Mouse (Mus musculus): ENCODE data around the gene Ccdc33. TPM values are rescaled to one million over a fixed set of nuclear protein-coding genes. Genes with fewer than 3 reads are reported as not detected.

The Ccdc33 gene
- total and polyA plus RNA-seq, 3 experiments = 0.05 TPM; not detected in 2

- H3K36me3 ChIP-seq (replicated peaks) = no peaks in the 10 kb centered on the region
- H3K4me3 ChIP-seq (ENCODE audit: low read depth, low read length) = no peak overlapping the region
- ATAC-seq (ENCODE audit: extremely low read depth, insufficient number of reproducible peaks, low FRiP score, poor library complexity, severe bottlenecking) = peak; percentile 15; the same call in 1 of the 2 replicates
- H3K27me3 ChIP-seq (ENCODE audit: insufficient read depth, low read length) = peaks cover 5% of the 10 kb centered on the region; the same call in 1 of the 2 replicates
- no peak for TF ChIP-seq GATA2 (IDR thresholded peaks at IDR 0.05; ENCODE audit: borderline replicate concordance, low read depth, low read length)
- no peak for TF ChIP-seq TAL1 (conservative IDR thresholded peaks at IDR 0.05; ENCODE audit: low read depth, low read length)
- no peak for TF ChIP-seq CTCF (IDR thresholded peaks at IDR 0.05; ENCODE audit: low read depth, low read length)
- TF ChIP-seq GATA1 (IDR thresholded peaks at IDR 0.05; ENCODE audit: borderline replicate concordance, low read length) = no peak
- TF ChIP-seq POLR2AphosphoS5 (IDR thresholded peaks at IDR 0.05; ENCODE audit: insufficient replicate concordance, low read depth, low read length) = no peak
- DNase-seq (ENCODE audit: low spot score) = peak; percentile 59
- no peaks in the 10 kb centered on the region for H3K9me3 ChIP-seq (replicated peaks)
- no peaks in the 10 kb centered on the region; the same call in 1 of the 2 replicates for H3K4me1 ChIP-seq (ENCODE audit: insufficient read depth, low read depth, low read length)
These were observed 57.7 kb downstream of the Ccdc33 start for GRCm38 (mm10) chr9:58060677-58061667.

- H3K9me3 ChIP-seq (replicated peaks) = no peaks in the 10 kb centered on the region
- TF ChIP-seq TAL1 (conservative IDR thresholded peaks at IDR 0.05; ENCODE audit: low read depth, low read length) (no peak), CTCF (IDR thresholded peaks at IDR 0.05; ENCODE audit: low read depth, low read length) (no peak), GATA2 (IDR thresholded peaks at IDR 0.05; ENCODE audit: borderline replicate concordance, low read depth, low read length) (no peak)
- no peak for ATAC-seq (ENCODE audit: extremely low read depth, insufficient number of reproducible peaks, low FRiP score, poor library complexity, severe bottlenecking)
- H3K4me3 ChIP-seq (ENCODE audit: low read depth, low read length) = no peak overlapping the region
- H3K36me3 ChIP-seq (replicated peaks) = no peaks in the 10 kb centered on the region
- no peaks in the 10 kb centered on the region; the same call in 1 of the 2 replicates for H3K4me1 ChIP-seq (ENCODE audit: insufficient read depth, low read depth, low read length)
- DNase-seq (ENCODE audit: low spot score) = no peak
- peaks cover 9% of the 10 kb centered on the region; the same call in 1 of the 2 replicates for H3K27me3 ChIP-seq (ENCODE audit: insufficient read depth, low read length)
These were observed 58.7 kb downstream of the Ccdc33 start for GRCm38 (mm10) chr9:58059920-58060319.

GRCm38 (mm10) chr9:58055666-58056065 is 63.0 kb downstream of the Ccdc33 start:
- Histone ChIP-seq H3K36me3 (replicated peaks) (no peaks in the 10 kb centered on the region), H3K4me1 (ENCODE audit: insufficient read depth, low read depth, low read length) (no peaks in the 10 kb centered on the region), H3K27me3 (ENCODE audit: insufficient read depth, low read length) (peaks cover 8% of the 10 kb centered on the region; the same call in 1 of the 2 replicates), H3K4me3 (ENCODE audit: low read depth, low read length) (no peak overlapping the region), H3K9me3 (replicated peaks) (no peaks in the 10 kb centered on the region)
- DNase-seq (ENCODE audit: low spot score) (no peak), ATAC-seq (ENCODE audit: extremely low read depth, insufficient number of reproducible peaks, low FRiP score, poor library complexity, severe bottlenecking) (no peak)
- no peak for TF ChIP-seq TAL1 (conservative IDR thresholded peaks at IDR 0.05; ENCODE audit: low read depth, low read length)
- TF ChIP-seq CTCF (IDR thresholded peaks at IDR 0.05; ENCODE audit: low read depth, low read length) = no peak
- no peak for TF ChIP-seq GATA2 (IDR thresholded peaks at IDR 0.05; ENCODE audit: borderline replicate concordance, low read depth, low read length)
- no peak for TF ChIP-seq GATA1 (IDR thresholded peaks at IDR 0.05; ENCODE audit: borderline replicate concordance, low read length)
- TF ChIP-seq POLR2AphosphoS5 (IDR thresholded peaks at IDR 0.05; ENCODE audit: insufficient replicate concordance, low read depth, low read length) = no peak

DNA sequence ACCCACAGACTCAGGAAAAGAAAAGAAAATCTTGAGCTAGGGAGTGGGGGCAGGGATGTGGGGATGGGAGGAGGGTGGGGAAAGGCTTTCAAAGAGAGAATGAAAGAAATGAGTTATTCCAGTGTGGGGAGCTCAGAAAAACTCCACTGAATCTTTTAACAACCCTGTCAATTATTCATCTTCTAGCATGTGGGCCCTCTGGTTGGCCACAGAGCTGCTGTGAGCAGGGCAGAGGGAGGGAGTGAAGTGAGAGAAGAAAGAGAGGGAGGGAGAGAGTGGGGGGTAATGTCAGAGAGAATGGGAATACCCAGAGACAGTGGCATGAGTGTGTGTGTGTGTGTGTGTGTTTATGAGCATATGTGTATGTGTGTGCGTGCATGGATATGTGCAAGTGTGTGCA is 64.6 kb downstream of the Ccdc33 start:
- ATAC-seq (ENCODE audit: extremely low read depth, insufficient number of reproducible peaks, low FRiP score, poor library complexity, severe bottlenecking) (no peak), DNase-seq (ENCODE audit: low spot score) (no peak)
- no peaks in the 10 kb centered on the region for H3K4me1 ChIP-seq (ENCODE audit: insufficient read depth, low read depth, low read length)
- TF ChIP-seq GATA1 (IDR thresholded peaks at IDR 0.05; ENCODE audit: borderline replicate concordance, low read length) (no peak), TAL1 (conservative IDR thresholded peaks at IDR 0.05; ENCODE audit: low read depth, low read length) (no peak), GATA2 (IDR thresholded peaks at IDR 0.05; ENCODE audit: borderline replicate concordance, low read depth, low read length) (no peak)
- H3K9me3 ChIP-seq (replicated peaks) = no peaks in the 10 kb centered on the region
- H3K36me3 ChIP-seq (replicated peaks) = no peaks in the 10 kb centered on the region
- H3K27me3 ChIP-seq (ENCODE audit: insufficient read depth, low read length) = peaks cover 8% of the 10 kb centered on the region
- no peak overlapping the region for H3K4me3 ChIP-seq (ENCODE audit: low read depth, low read length)

DNA sequence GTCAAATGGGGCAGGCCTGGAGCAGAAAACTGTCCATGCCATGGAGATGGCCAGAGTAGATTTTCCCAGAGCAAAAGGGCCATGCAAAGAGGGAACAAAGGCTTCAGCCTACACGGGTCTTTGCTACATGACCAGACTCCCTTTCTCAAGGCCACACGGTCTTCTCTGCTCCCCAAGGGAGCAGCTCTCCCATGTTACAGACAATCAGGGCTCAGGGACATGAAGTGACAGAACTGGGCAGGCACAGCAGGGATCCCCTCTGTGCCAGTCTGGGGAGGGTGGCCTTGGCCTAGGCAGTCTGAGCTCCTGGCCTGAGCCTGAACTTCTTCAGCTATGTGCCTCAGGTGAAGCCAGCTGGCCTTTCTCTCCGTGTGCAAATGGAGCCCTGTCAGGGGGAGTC is 65.1 kb downstream of the Ccdc33 start:
- H3K4me3 ChIP-seq (ENCODE audit: low read depth, low read length) = no peak overlapping the region

GRCm38 (mm10) chr9:58053102-58053501 is 65.5 kb downstream of the Ccdc33 start:
- no peak for ATAC-seq (ENCODE audit: extremely low read depth, insufficient number of reproducible peaks, low FRiP score, poor library complexity, severe bottlenecking)
- Histone ChIP-seq H3K9me3 (replicated peaks) (no peaks in the 10 kb centered on the region), H3K27me3 (ENCODE audit: insufficient read depth, low read length) (peaks cover 8% of the 10 kb centered on the region), H3K4me3 (ENCODE audit: low read depth, low read length) (no peak overlapping the region), H3K36me3 (replicated peaks) (no peaks in the 10 kb centered on the region), H3K4me1 (ENCODE audit: insufficient read depth, low read depth, low read length) (no peaks in the 10 kb centered on the region)
- peak; percentile 22 for DNase-seq (ENCODE audit: low spot score)
- TF ChIP-seq GATA1 (IDR thresholded peaks at IDR 0.05; ENCODE audit: borderline replicate concordance, low read length) (no peak), GATA2 (IDR thresholded peaks at IDR 0.05; ENCODE audit: borderline replicate concordance, low read depth, low read length) (no peak), POLR2AphosphoS5 (IDR thresholded peaks at IDR 0.05; ENCODE audit: insufficient replicate concordance, low read depth, low read length) (no peak), TAL1 (conservative IDR thresholded peaks at IDR 0.05; ENCODE audit: low read depth, low read length) (no peak), CTCF (IDR thresholded peaks at IDR 0.05; ENCODE audit: low read depth, low read length) (no peak)

More for the DNA sequence above, 65.1 kb downstream of the Ccdc33 start:
- Histone ChIP-seq H3K4me1 (ENCODE audit: insufficient read depth, low read depth, low read length) (no peaks in the 10 kb centered on the region), H3K27me3 (ENCODE audit: insufficient read depth, low read length) (peaks cover 8% of the 10 kb centered on the region), H3K36me3 (replicated peaks) (no peaks in the 10 kb centered on the region), H3K9me3 (replicated peaks) (no peaks in the 10 kb centered on the region)
- DNase-seq (ENCODE audit: low spot score) (no peak), ATAC-seq (ENCODE audit: extremely low read depth, insufficient number of reproducible peaks, low FRiP score, poor library complexity, severe bottlenecking) (no peak)
- TF ChIP-seq GATA1 (IDR thresholded peaks at IDR 0.05; ENCODE audit: borderline replicate concordance, low read length) = no peak
- TF ChIP-seq POLR2AphosphoS5 (IDR thresholded peaks at IDR 0.05; ENCODE audit: insufficient replicate concordance, low read depth, low read length) = no peak
- no peak for TF ChIP-seq TAL1 (conservative IDR thresholded peaks at IDR 0.05; ENCODE audit: low read depth, low read length)
- no peak for TF ChIP-seq GATA2 (IDR thresholded peaks at IDR 0.05; ENCODE audit: borderline replicate concordance, low read depth, low read length)
- TF ChIP-seq CTCF (IDR thresholded peaks at IDR 0.05; ENCODE audit: low read depth, low read length) = no peak

Measured in G1E (cell line).